Mouse (Mus musculus): ENCODE data around the gene Mettl4. TPM values are rescaled to one million over a fixed set of nuclear protein-coding genes. Genes with fewer than 3 reads are reported as not detected.
A peak's percentile ranks its signal among the peaks of the same experiment; 100 is the strongest.
"Not testable (repeated sequence)": the region's sequence is repeated elsewhere in the genome, so short reads cannot be mapped to it uniquely, and the experiment has no call there.

Mettl4 gene
- total RNA-seq (2022), result 1 to 10 TPM; 7.0 to 8.9 (median 7.3) TPM

- DNase-seq (ENCODE audit: low spot score in 2 of 2), result peak; percentile 77 to 89
These were observed at the start of gene Mettl4 for GRCm38 (mm10) chr17:94749466-94750135. TSS of gene Mettl4 (minus strand) at chr17:94750019.

DNA sequence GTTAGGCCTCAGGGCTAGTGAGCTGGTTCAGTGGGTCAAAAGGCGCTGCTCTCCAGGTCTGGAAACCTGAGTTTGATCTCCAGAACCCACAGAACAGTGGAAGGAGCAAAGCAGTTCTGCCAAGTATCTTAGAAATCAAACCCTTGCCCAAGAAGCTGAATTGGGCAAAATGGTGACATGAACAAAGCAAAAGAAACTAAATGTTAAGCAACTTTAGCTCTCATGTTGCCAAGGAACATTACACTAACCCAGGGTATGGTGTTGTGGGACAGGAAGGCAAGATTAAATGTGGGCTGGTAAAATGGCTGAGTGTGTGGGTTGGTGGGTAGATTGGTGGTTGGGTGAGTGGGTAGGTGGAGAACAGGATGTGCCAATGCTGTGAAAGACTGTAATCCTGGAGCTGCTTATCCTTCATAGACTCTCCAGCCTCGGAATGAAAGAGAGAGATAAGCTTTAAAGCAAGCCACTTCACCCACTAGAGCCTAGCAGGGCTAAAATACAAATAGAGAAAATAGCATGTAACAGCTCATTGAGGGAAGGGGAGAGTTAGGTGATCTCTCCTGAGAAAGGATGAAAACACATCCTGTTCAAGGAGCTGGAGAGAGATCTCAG is 29.2 kb upstream of the Mettl4 start:
- DNase-seq (ENCODE audit: low spot score in 2 of 2), result no peak

DNA sequence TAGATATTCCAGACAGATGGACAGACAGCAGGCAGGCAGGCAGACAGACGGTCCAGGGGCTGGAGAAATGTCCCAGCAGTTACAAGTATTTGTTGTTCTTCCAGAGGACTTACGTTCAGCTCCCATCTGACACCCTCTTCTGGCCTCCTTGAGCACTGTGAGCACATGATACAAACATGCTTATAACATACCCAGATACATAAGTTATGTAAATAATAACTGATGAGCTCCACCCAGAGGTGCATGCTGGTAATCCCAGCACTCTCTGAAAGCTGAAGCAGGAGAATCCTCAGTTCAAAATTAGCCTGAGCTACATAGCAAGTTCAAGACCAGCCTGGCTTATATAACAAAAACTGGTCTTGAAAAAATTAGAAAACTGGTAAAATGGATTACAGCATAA is 18.7 kb upstream of the Mettl4 start:
- DNase-seq (ENCODE audit: low spot score in 2 of 2), result no peak

DNA sequence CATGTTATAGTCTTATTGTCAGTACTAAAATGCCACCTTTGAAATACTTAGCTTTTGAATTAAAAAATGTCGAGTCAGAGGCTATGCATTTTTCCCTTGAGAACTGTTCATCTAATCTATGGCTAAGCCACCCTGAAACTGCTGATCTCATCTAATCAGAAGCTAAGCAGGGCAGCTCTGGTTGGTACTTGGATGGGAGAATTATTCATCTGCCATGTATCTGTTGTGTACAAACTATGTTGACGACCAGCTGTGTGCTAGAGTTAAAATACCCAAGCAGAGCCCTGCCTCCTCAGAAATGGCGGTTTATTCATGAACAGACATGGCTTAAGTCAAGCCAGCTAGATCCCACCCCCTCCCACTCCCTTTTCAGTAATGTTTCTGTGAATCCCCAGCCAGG is 14.9 kb upstream of the Mettl4 start:
- no peak for DNase-seq (ENCODE audit: low spot score in 2 of 2)

- DNase-seq (ENCODE audit: low spot score in 2 of 2), result no peak
These were observed 14.2 kb upstream of the Mettl4 start for GRCm38 (mm10) chr17:94764011-94764410.

DNA sequence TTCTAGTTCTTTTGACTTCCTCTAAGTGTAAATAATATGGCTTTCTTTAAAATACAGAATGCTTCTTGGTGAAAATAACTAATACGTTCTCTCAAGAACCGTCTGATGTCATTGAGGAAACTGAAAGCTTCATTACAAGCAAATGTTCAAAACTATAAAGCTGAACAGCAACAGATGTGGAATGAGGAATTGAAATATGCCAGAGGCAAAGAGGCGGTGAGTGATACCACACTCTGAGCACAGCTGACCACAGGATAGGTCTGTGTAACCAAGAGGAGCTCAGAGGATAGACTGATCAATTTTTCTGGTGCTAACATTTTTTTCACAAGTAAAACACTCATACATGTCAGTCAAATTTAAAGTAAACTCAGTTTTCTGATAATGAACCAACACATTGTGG is 12.6 kb upstream of the Mettl4 start:
- DNase-seq (ENCODE audit: low spot score in 2 of 2), result no peak

- no peak for DNase-seq (ENCODE audit: low spot score in 2 of 2)
These were observed 414 bp upstream of the Mettl4 start for GRCm38 (mm10) chr17:94750136-94750729.

GRCm38 (mm10) chr17:94738173-94738572 is 11.6 kb downstream of the Mettl4 start:
- DNase-seq (ENCODE audit: low spot score in 2 of 2), result no peak

- DNase-seq (ENCODE audit: low spot score in 2 of 2), result no peak
These were observed 13.9 kb downstream of the Mettl4 start for GRCm38 (mm10) chr17:94735885-94736284.

GRCm38 (mm10) chr17:94735437-94735836 is 14.4 kb downstream of the Mettl4 start:
- no peak for DNase-seq (ENCODE audit: low spot score in 2 of 2)

DNA sequence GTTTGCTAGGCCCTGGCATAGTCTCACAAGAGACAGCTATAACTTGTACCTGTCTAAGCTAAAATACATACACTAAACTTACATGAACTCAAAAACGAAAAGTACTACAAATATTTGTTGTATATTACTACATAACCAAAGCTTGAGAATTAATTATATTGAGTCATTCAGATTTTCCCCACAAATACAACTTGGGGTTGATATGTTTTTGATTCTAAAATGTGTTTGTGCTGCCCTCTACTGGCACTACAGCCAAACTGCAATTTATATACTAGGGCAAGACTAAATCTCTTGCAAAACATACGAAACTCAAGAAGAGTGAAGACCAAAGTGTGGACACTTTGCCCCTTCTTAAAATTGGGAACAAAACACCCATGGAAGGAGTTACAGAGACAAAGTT is 19.4 kb downstream of the Mettl4 start:
- not testable (repeated sequence) for DNase-seq (ENCODE audit: low spot score in 2 of 2)

GRCm38 (mm10) chr17:94726750-94727149 is 23.1 kb downstream of the Mettl4 start:
- no peak for DNase-seq (ENCODE audit: low spot score in 2 of 2)

DNA sequence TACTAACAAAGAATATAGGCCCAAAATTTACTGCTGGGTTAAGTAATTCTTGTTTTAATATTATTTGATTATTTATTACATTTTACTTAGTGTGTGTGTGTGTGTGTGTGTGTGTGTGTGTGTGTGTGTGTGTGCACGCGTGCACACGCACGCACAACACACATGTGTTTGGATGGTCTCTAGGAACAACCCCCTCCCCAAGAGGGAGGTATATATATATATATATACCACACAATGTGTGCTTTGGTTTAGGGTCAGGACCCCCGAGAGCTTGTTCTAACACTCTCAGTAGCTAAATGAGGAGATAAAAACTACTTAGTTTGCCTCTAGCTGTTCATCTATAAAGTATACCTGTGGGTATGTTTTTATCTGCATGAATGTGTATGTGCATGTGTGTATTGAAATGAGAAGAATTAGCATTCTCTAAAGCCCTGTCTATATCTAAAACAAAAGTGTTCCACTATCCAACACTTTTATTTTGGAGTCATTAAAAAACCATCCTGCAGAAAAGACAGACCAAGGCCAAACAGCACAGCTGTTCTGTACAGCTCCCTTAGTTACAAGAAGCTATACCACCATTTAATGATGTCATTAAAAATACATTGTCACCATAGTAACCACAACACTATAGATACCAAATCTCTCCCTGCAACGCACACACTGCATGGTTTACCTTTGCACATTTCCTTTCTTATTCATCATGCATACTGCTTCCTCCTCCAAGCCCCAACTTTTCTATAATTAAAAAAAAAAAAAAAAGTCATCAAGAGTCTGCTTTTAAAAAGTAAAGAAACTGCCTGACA is 76.1 kb downstream of the Mettl4 start:
- DNase-seq (ENCODE audit: low spot score in 2 of 2), result no peak
